Mouse (Mus musculus) small intestine, adult 2 months (tissue): ENCODE measurements around the gene Kcnc3. TPM values are rescaled to one million over a fixed set of nuclear protein-coding genes. Genes with fewer than 3 reads are reported as not detected.

Experiments
- H3K27ac ChIP-seq: fragments of 200-500 bp; 2 replicates; pipeline ENCODE4 v1.5.1; 2012; ENCODE audit warnings: low read depth, low read length, control low read depth, inconsistent platforms; ENCODE audit not compliant: insufficient read depth
- H3K27me3 ChIP-seq: fragments of 200-500 bp; 2 replicates; pipeline ENCODE4 v1.6.1; 2012; ENCODE audit warnings: mild to moderate bottlenecking, moderate library complexity, low read length, inconsistent platforms; ENCODE audit not compliant: control insufficient read depth, insufficient read depth
- H3K36me3 ChIP-seq: fragments of 200-500 bp; 2 replicates; pipeline ENCODE4 v1.6.1; 2012; ENCODE audit warnings: mild to moderate bottlenecking, low read length, control low read depth, inconsistent platforms; ENCODE audit not compliant: control insufficient read depth, insufficient read depth
- H3K4me1 ChIP-seq: fragments of 200-500 bp; 2 replicates; pipeline ENCODE4 v1.6.1; 2012; ENCODE audit warnings: low read length, inconsistent platforms, mixed read lengths; ENCODE audit not compliant: control insufficient read depth, insufficient read depth, insufficient read length
- H3K4me3 ChIP-seq: fragments of 200-500 bp; 2 replicates; pipeline ENCODE4 v1.5.1; 2012; ENCODE audit warnings: low read depth, mild to moderate bottlenecking, control low read depth, inconsistent platforms, low read length, moderate library complexity
- CTCF ChIP-seq: fragments of 200-500 bp; IDR thresholded peaks from 2 replicates; pipeline ENCODE4 v1.5.1; 2012; ENCODE audit warnings: low read depth, mild to moderate bottlenecking, control low read depth, inconsistent platforms, low read length, moderate library complexity, mixed read lengths; ENCODE audit not compliant: insufficient replicate concordance, insufficient read length; ENCODE audit errors: extremely low read depth
- POLR2A ChIP-seq: fragments of 200-500 bp; IDR thresholded peaks from 2 replicates; pipeline ENCODE4 v1.6.1; 2012; ENCODE audit warnings: low read depth, mild to moderate bottlenecking, control low read depth, inconsistent platforms, low read length, moderate library complexity
- WGBS: fragments of 180-500 bp; shearing (Covaris S2); methylation state at CpG from one replicate; pipeline ENCODE4 v1.1.7; 2018; 5-methylcytosine and 5-hydroxymethylcytosine counted together
- polyA plus RNA-seq: library from polyadenylated mRNA; depleted of rRNA; stranded (reverse); fragments of >200 nt; gene quantifications from 2 replicates; pipeline ENCODE4 v1.2.3, GENCODE M21; 2012

The Kcnc3 gene
- polyA plus RNA-seq, 1 experiment: 3.1 TPM

DNA sequence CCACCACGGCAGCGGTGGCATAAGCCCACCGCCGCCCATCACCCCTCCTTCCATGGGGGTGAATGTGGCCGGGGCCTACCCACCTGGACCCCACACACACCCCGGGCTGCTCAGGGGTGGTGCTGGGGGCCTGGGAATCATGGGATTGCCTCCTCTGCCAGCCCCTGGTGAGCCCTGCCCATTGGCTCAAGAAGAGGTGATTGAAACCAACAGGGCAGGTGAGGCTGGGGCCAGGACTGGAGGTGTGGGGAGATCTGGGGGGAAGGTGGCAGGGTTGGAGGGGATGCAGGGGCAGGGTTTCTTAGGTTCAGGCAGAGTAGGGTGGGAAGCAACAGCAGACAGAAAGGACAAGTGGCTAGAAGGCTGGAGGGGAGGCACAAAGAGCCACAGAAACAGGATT, 5.6 kb downstream of the Kcnc3 start:
- Histone ChIP-seq H3K27ac (no peak overlapping the region), H3K4me3 (no peak overlapping the region), H3K4me1 (peaks cover 13% of the 10 kb centered on the region), H3K27me3 (peaks cover 16% of the 10 kb centered on the region), H3K36me3 (no peaks in the 10 kb centered on the region)
- 87% methylated on average over 6 of the region's 6 CpGs for WGBS
- TF ChIP-seq POLR2A (no peak), CTCF (no peak)

DNA sequence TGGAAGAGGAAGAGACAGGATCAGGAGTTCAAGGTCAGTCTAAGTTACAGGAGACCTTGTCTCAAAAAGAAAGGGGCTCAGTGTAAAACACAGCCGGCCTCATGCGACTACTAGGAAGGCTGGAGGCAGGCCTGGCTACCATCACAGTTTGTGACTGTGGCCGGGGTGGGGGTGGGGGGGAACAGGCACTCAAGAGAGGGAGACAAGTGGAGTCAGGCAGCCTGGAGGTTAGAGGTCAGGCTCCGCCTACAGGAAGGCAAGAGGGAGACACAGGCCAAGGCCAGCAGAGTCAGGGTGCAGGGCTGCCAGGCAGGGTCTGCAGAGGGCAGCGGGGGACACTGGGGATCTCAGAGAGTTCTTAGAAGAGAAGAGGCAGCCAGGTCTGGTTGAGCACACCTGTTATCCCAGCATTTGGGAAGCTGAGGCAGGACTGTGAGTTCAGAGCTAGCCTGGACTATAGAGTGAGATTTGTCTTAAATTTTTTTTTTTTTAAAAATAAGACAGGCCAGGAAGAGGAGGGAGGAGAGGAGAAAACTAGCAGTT, 6.6 kb downstream of the Kcnc3 start:
- no peak overlapping the region for H3K4me3 ChIP-seq
- no peak for TF ChIP-seq CTCF
- no peak for TF ChIP-seq POLR2A
- H3K4me1 ChIP-seq: peaks cover 5% of the 10 kb centered on the region
- no peaks in the 10 kb centered on the region for H3K36me3 ChIP-seq
- WGBS: 46% methylated on average over 5 of the region's 5 CpGs
- H3K27ac ChIP-seq: no peak overlapping the region
- H3K27me3 ChIP-seq: peaks cover 14% of the 10 kb centered on the region

DNA sequence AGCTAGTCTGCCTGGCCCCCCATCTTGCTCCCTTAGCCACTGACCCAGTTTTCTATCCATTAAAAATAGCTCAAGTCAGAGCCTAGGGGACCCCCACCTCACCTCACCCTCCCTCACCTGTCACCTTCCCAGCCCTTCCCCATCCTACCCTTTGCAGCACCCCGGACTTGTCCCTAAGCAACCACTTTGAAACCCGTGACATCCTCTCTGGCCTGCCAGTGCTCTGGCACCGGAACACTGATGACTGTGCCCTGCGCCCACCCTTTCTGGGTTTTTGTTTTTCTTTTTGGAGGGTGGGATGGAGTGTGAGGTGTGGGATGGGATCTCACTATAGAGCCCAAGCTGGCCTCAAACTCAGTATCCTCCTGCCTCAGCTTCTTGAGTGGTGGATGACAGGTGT, 7.2 kb downstream of the Kcnc3 start:
- Histone ChIP-seq H3K36me3 (no peaks in the 10 kb centered on the region), H3K4me1 (peaks cover 5% of the 10 kb centered on the region), H3K27me3 (peaks cover 10% of the 10 kb centered on the region), H3K4me3 (no peak overlapping the region), H3K27ac (no peak overlapping the region)
- no peak for TF ChIP-seq CTCF
- no peak for TF ChIP-seq POLR2A
- WGBS: 82% methylated on average over 4 of the region's 4 CpGs

DNA sequence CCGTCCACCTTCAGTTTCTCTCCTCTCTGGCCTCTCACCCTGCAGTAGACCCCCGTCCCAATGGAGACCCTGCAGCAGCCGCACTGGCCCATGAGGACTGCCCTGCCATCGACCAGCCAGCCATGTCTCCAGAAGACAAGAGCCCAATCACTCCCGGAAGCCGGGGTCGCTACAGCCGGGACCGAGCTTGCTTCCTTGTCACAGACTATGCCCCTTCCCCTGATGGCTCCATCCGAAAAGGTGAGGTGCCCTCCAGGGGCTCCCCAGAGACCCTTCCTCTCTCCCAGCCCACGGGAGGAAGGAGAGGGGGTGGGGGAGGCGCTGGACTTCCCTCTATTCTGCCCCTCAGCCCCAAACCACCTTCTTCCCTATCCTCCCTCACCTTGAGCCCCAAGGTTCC, 7.9 kb downstream of the Kcnc3 start:
- peaks cover 5% of the 10 kb centered on the region for H3K4me1 ChIP-seq
- WGBS: 74% methylated on average over 12 of the region's 12 CpGs
- H3K27ac ChIP-seq: no peak overlapping the region
- H3K4me3 ChIP-seq: no peak overlapping the region
- TF ChIP-seq CTCF (no peak), POLR2A (no peak)
- H3K36me3 ChIP-seq: no peaks in the 10 kb centered on the region
- peaks cover 11% of the 10 kb centered on the region for H3K27me3 ChIP-seq

DNA sequence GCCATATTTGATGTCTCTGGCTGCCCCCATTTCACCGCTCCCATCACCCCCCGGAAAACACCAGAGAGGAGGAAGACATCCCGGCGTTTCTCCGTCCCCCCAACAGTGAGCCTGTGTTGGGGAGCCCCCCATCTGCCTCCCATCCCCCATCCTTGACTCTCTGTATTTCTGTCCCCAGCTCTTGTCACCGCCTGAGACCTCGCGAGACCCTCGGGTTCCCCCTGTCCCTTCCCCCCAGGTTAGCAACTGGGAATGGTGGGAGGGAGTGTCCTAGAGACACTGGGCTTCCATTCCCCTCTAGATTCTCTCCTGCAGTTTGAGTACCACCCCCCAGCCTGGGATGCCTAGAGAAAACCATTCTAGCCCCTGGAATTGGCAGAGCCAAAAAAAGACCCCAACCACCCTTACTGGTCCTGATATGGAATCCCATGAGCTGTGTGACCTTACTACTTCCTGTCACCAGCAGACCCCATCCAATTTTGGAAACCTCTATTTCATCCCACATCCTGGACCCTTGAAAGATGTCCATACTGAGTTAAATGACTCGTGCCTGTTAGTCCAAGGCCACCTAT, 10.3 kb downstream of the Kcnc3 start:
- peaks cover 11% of the 10 kb centered on the region for H3K36me3 ChIP-seq
- WGBS: 77% methylated on average over 10 of the region's 10 CpGs
- H3K27ac ChIP-seq: no peak overlapping the region
- no peak overlapping the region for H3K4me3 ChIP-seq
- peaks cover 14% of the 10 kb centered on the region for H3K27me3 ChIP-seq
- TF ChIP-seq CTCF: no peak
- TF ChIP-seq POLR2A: no peak
- no peaks in the 10 kb centered on the region for H3K4me1 ChIP-seq

DNA sequence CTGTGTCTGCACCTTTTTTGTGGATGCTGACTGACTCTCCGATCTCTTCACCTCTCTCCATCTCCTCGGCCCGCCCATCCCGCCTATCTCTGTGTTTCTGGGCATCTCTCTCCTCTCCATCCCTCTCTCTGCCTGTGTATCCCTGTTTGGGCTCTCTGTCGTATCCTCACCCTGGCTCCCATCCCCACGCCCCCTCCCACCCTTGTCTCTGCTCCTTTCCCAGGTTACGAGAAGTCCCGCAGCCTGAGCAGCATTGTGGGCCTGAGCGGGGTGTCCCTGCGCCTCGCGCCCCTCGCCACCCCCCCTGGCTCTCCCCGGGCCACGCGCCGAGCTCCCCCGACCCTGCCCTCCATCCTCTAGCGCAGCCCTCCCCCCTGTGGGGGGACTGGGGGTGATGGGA, 11.2 kb downstream of the Kcnc3 start:
- Histone ChIP-seq H3K4me3 (no peak overlapping the region), H3K4me1 (no peaks in the 10 kb centered on the region; the same call in none of the 2 replicates), H3K27ac (no peak overlapping the region), H3K36me3 (peaks cover 17% of the 10 kb centered on the region), H3K27me3 (peaks cover 14% of the 10 kb centered on the region)
- WGBS: 18% methylated on average over 18 of the region's 19 CpGs
- TF ChIP-seq CTCF: no peak
- no peak for TF ChIP-seq POLR2A

DNA sequence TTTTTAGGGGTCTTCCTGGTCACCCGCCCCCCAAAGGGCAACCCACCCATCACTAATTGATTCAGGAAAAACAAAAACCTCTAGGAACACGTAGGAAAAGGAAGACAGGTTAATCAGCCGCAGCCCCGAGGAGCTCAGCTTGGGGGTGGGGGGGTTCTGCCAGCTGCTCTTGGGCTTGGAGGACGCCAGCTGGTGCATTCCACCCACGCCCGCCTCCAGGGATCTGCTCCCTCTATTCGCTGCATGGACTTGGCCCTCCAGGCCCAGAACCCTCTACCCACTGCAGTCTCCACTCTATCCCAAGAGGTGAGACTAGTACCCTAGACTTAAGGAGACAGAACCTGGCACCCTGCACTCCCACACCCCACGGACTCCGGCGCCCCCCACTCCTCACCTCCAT, 12.0 kb downstream of the Kcnc3 start:
- Histone ChIP-seq H3K4me1 (no peaks in the 10 kb centered on the region; the same call in none of the 2 replicates), H3K4me3 (no peak overlapping the region), H3K27ac (no peak overlapping the region), H3K27me3 (peaks cover 14% of the 10 kb centered on the region), H3K36me3 (peaks cover 25% of the 10 kb centered on the region)
- whole genome bisulfite sequencing: 12% methylated on average over 11 of the region's 11 CpGs
- no peak for TF ChIP-seq POLR2A
- no peak for TF ChIP-seq CTCF
